Mouse (Mus musculus): ENCODE measurements around the gene Hist1h4d. TPM values are rescaled to one million over a fixed set of nuclear protein-coding genes. Genes with fewer than 3 reads are reported as not detected.
A peak's percentile ranks its signal among the peaks of the same experiment; 100 is the strongest.
"Not testable (repeated sequence)": the region's sequence is repeated elsewhere in the genome, so short reads cannot be mapped to it uniquely, and the experiment has no call there.

The Hist1h4d gene
- polyA plus RNA-seq, 1 experiment from 2014 or later: 38.1 TPM

DNA sequence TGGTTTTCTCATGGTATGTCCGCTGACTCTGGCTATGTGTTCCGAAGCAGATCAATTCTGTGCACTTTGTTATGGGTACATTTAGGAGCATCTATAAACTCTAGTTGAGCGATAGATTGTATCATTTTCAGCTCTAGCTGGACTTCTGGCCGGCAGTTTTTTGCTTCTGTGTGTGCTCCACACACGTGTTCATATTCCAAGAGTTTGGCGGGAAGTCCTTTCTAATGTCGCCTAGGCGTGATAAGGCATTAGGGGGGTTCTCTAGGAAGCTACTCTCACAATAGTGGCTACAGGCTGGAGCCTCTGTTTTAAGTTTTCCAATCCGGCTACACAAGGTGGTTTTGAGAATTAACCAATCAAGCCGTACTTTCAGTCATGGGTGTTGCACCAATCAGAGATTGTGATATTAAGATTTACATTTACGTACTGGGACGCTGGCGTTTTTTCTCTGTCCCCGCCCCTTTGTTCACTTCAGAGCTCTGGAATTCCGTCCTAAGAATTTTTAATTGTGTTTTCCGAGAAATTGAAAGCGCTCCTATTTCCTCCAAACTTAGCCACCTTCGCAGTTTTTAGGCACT is 25.5 kb upstream of the Hist1h4d start:
- peak overlapping the region; percentile 53; the same call in 1 of the 2 replicates for H3K9ac ChIP-seq (replicated peaks; ENCODE audit: low read length)
- under 1% methylated on average over 18 of the region's 18 CpGs for WGBS
- peaks cover 16% of the 10 kb centered on the region for H3K4me1 ChIP-seq (ENCODE audit: control insufficient read depth, insufficient read depth, low read length)
- H3K4me3 ChIP-seq (replicated peaks; ENCODE audit: low read depth, low read length): peak overlapping the region; percentile 49
- H3K27me3 ChIP-seq (ENCODE audit: control insufficient read depth, insufficient read depth, low read length): no peaks in the 10 kb centered on the region
- H3K27ac ChIP-seq (replicated peaks; ENCODE audit: low read depth, low read length): peak overlapping the region; percentile 84
- DNase-seq: peak; percentile 95
- H3K4me2 ChIP-seq (ENCODE audit: low read length): peak overlapping the region; percentile 91
- H3K9me3 ChIP-seq (ENCODE audit: control insufficient read depth, low read length): no peaks in the 10 kb centered on the region
- peak; percentile 86 for ATAC-seq (ENCODE audit: low FRiP score, low TSS enrichment)
- H3K36me3 ChIP-seq (ENCODE audit: control insufficient read depth, insufficient read depth, low read length): no peaks in the 10 kb centered on the region

DNA sequence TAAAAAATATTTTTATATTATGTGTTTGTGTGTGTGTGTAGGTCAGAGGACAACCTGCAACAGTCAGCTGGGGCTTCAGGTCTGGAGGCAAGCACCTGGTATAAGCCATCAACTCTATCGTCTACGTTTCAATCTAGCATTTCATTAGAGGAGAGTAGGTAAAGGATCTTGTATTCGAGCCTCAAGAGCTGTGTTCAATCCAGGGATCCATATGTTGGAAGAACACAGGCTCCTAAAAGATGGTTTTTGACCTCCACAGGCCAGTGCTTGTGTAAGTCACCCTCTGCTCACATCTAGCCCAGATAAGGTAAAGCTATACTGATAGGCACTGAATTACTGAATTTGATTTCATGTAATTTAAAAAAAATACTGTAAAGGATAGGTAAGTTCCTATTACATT is 24.5 kb upstream of the Hist1h4d start:
- no peaks in the 10 kb centered on the region for H3K9me3 ChIP-seq (ENCODE audit: control insufficient read depth, low read length)
- ATAC-seq (ENCODE audit: low FRiP score, low TSS enrichment) (no peak), DNase-seq (no peak)
- no peak overlapping the region for H3K9ac ChIP-seq (replicated peaks; ENCODE audit: low read length)
- H3K4me1 ChIP-seq (ENCODE audit: control insufficient read depth, insufficient read depth, low read length): peaks cover 12% of the 10 kb centered on the region
- no peaks in the 10 kb centered on the region for H3K36me3 ChIP-seq (ENCODE audit: control insufficient read depth, insufficient read depth, low read length)
- H3K27me3 ChIP-seq (ENCODE audit: control insufficient read depth, insufficient read depth, low read length): no peaks in the 10 kb centered on the region
- H3K27ac ChIP-seq (replicated peaks; ENCODE audit: low read depth, low read length): no peak overlapping the region
- WGBS: 65% methylated on average over 3 of the region's 3 CpGs
- H3K4me2 ChIP-seq (ENCODE audit: low read length): peak overlapping the region; percentile 91; the same call in 1 of the 2 replicates
- no peak overlapping the region for H3K4me3 ChIP-seq (replicated peaks; ENCODE audit: low read depth, low read length)

DNA sequence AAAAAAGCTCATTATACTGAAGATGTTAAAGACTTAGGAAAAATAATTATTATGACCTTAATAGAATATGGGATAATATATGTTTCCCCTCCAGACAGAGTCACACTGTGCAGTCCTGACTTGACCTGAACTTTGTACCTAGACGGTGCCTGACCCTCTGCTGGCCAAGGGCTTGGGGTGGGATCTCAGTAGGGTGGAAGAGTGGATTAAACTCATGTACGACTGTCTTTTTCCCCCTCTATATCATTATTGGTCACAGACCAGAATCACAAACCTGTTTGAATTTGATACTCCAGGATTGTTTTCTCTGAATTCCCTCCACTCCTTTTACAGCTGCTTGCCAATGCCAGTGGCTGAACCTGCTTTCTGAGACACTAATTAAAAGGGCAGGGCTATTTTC is 20.7 kb upstream of the Hist1h4d start:
- 9% methylated on average over 2 of the region's 2 CpGs for WGBS

DNA sequence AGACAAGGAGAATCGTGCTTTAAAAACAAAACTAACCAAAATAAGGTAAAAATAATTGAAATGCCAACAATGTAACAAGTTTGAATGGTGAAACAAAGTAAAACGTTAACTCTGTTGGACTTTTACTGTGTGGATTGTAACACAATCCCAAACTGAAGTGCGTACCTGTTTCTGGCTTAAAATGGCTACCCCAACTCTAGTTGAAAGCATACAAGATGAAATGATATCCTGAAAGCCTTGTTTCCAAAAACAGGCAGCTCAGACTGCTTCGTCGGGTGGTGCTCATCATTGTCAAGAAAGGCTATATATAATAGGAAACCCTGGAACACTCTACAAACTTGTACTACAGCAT is 19.9 kb upstream of the Hist1h4d start:
- peak overlapping the region; percentile 97 for H3K27ac ChIP-seq (replicated peaks; ENCODE audit: low read depth, low read length)
- H3K4me1 ChIP-seq (ENCODE audit: control insufficient read depth, insufficient read depth, low read length); ATAC-seq (ENCODE audit: low FRiP score, low TSS enrichment); H3K27me3 ChIP-seq (ENCODE audit: control insufficient read depth, insufficient read depth, low read length); H3K9ac ChIP-seq (replicated peaks; ENCODE audit: low read length); H3K36me3 ChIP-seq (ENCODE audit: control insufficient read depth, insufficient read depth, low read length); H3K9me3 ChIP-seq (ENCODE audit: control insufficient read depth, low read length); DNase-seq: not testable (repeated sequence)
- peak overlapping the region; percentile 42 for H3K4me3 ChIP-seq (replicated peaks; ENCODE audit: low read depth, low read length)
- WGBS: 0% methylated on average over 2 of the region's 5 CpGs
- peak overlapping the region; percentile 75 for H3K4me2 ChIP-seq (ENCODE audit: low read length)

More for the DNA sequence above, 20.7 kb upstream of the Hist1h4d start:
- peak overlapping the region; percentile 28 for H3K4me2 ChIP-seq (ENCODE audit: low read length)
- H3K27me3 ChIP-seq (ENCODE audit: control insufficient read depth, insufficient read depth, low read length); H3K27ac ChIP-seq (replicated peaks; ENCODE audit: low read depth, low read length); H3K9ac ChIP-seq (replicated peaks; ENCODE audit: low read length); H3K4me3 ChIP-seq (replicated peaks; ENCODE audit: low read depth, low read length); H3K9me3 ChIP-seq (ENCODE audit: control insufficient read depth, low read length); ATAC-seq (ENCODE audit: low FRiP score, low TSS enrichment); H3K4me1 ChIP-seq (ENCODE audit: control insufficient read depth, insufficient read depth, low read length); DNase-seq; H3K36me3 ChIP-seq (ENCODE audit: control insufficient read depth, insufficient read depth, low read length): not testable (repeated sequence)

DNA sequence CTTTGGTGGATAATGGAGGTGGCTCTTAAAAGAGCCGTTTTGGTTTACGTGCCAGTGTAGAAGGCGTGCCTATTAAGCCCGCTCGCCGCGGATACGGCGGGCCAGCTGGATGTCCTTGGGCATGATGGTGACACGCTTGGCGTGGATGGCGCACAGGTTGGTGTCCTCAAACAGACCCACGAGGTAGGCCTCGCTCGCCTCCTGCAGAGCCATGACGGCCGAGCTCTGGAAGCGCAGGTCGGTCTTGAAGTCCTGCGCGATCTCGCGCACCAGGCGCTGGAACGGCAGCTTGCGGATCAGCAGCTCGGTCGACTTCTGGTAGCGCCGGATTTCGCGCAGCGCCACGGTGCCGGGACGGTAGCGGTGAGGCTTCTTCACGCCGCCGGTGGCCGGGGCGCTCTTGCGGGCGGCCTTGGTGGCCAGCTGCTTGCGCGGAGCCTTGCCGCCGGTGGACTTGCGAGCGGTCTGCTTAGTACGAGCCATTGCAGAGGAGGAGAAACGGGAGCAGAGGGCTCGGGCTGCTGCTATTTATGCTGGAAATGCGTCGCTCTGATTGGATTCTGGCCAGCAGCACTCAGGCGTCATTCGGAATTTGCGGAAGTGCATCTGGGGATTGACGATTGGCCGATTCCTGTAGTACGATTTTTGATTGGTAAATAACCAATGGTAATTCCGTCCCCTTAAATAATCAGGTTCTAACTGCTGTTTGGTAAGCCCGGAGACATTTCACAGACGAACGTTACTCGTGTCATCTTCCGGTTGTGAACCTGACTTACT is 19.3 kb upstream of the Hist1h4d start, which contains the start of gene Hist1h3e:
Gene Hist1h3e, minus strand, starts transcription at position 487 of the 777 bp plus-strand sequence.
- peak within 1 kb of the TSS; percentile 97 for H3K27ac ChIP-seq (replicated peaks; ENCODE audit: low read depth, low read length)

DNA sequence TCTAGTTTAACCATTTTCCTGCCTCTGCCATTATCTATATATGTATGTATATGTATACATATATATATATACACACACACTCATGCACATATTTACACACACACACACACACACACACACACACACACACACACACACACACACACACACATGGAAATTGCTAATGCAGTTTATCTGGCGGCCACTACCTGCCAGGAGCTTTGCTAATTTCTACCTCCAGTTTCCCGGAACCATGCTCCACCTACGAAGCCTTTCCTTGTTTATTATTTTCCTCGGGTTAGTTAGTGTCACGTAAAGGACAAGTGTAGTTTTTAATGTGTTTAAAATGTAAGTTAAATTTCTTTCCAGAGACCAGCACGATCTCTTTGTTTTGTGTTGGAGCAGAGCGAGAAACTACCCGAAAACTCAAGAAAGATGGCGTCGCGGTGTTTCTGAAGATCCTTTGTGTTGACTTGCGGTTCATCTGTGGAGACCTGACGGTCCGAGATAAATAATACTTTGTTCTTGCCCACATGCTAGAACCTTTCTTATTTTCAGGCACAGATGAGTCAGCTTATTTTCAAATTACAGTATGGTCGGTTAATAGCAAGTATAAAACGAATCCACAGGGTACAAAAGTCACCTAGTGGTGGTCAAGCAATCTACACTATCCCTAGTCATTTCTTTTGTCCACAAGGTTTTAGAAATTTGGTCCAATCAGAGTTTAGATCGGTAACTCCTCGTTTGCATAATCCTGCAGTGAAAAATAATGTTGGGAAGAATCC is 18.5 kb upstream of the Hist1h4d start:
- peaks cover 5% of the 10 kb centered on the region; the same call in 1 of the 2 replicates for H3K4me1 ChIP-seq (ENCODE audit: control insufficient read depth, insufficient read depth, low read length)
- WGBS: 2% methylated on average over 18 of the region's 18 CpGs
- peak overlapping the region; percentile 37 for H3K4me3 ChIP-seq (replicated peaks; ENCODE audit: low read depth, low read length)
- no peaks in the 10 kb centered on the region for H3K27me3 ChIP-seq (ENCODE audit: control insufficient read depth, insufficient read depth, low read length)
- H3K4me2 ChIP-seq (ENCODE audit: low read length): peak overlapping the region; percentile 75
- peak overlapping the region; percentile 59 for H3K9ac ChIP-seq (replicated peaks; ENCODE audit: low read length)
- peak; percentile 86 for DNase-seq
- no peaks in the 10 kb centered on the region for H3K36me3 ChIP-seq (ENCODE audit: control insufficient read depth, insufficient read depth, low read length)
- H3K27ac ChIP-seq (replicated peaks; ENCODE audit: low read depth, low read length): peak overlapping the region; percentile 97
- ATAC-seq (ENCODE audit: low FRiP score, low TSS enrichment): peak; percentile 70
- no peaks in the 10 kb centered on the region for H3K9me3 ChIP-seq (ENCODE audit: control insufficient read depth, low read length)

More for the DNA sequence above, 19.3 kb upstream of the Hist1h4d start, which contains the start of gene Hist1h3e:
- not testable (repeated sequence) for H3K4me1 ChIP-seq (ENCODE audit: control insufficient read depth, insufficient read depth, low read length); H3K36me3 ChIP-seq (ENCODE audit: control insufficient read depth, insufficient read depth, low read length); H3K9me3 ChIP-seq (ENCODE audit: control insufficient read depth, low read length); H3K27me3 ChIP-seq (ENCODE audit: control insufficient read depth, insufficient read depth, low read length)
- peak; percentile 94 for ATAC-seq (ENCODE audit: low FRiP score, low TSS enrichment)
- peak within 1 kb of the TSS; percentile 42 for H3K4me3 ChIP-seq (replicated peaks; ENCODE audit: low read depth, low read length)
- peak; percentile 98 for DNase-seq
- under 1% methylated on average over 55 of the region's 67 CpGs for WGBS
- peak within 1 kb of the TSS; percentile 75 for H3K4me2 ChIP-seq (ENCODE audit: low read length)
- H3K9ac ChIP-seq (replicated peaks; ENCODE audit: low read length): peak within 1 kb of the TSS; percentile 59

DNA sequence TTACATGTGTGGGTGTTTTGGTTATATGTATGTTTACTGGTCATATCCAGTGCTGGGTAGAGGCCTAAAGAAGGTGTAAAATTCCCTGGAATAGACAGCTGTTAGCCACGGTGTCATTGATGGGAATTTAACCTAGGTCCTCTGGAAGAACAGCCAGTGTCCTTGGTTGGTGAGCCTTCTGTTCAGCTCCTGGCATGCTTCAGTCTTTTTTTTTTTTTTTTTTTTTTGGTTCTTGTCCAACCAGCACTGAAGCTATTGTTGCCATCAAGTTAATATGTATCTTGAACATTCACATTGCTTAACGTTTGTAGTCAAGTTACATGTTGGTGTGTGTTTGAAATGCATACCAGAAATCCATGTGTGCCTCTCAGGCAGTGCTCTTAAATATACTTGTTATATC is 16.9 kb upstream of the Hist1h4d start:
- Histone ChIP-seq H3K4me2 (ENCODE audit: low read length) (no peak overlapping the region), H3K4me3 (replicated peaks; ENCODE audit: low read depth, low read length) (no peak overlapping the region), H3K36me3 (ENCODE audit: control insufficient read depth, insufficient read depth, low read length) (no peaks in the 10 kb centered on the region), H3K9ac (replicated peaks; ENCODE audit: low read length) (no peak overlapping the region), H3K27me3 (ENCODE audit: control insufficient read depth, insufficient read depth, low read length) (no peaks in the 10 kb centered on the region), H3K9me3 (ENCODE audit: control insufficient read depth, low read length) (no peaks in the 10 kb centered on the region), H3K27ac (replicated peaks; ENCODE audit: low read depth, low read length) (no peak overlapping the region), H3K4me1 (ENCODE audit: control insufficient read depth, insufficient read depth, low read length) (peaks cover 5% of the 10 kb centered on the region; the same call in 1 of the 2 replicates)
- DNase-seq (no peak), ATAC-seq (ENCODE audit: low FRiP score, low TSS enrichment) (no peak)
- WGBS: 86% methylated on average over 2 of the region's 2 CpGs

DNA sequence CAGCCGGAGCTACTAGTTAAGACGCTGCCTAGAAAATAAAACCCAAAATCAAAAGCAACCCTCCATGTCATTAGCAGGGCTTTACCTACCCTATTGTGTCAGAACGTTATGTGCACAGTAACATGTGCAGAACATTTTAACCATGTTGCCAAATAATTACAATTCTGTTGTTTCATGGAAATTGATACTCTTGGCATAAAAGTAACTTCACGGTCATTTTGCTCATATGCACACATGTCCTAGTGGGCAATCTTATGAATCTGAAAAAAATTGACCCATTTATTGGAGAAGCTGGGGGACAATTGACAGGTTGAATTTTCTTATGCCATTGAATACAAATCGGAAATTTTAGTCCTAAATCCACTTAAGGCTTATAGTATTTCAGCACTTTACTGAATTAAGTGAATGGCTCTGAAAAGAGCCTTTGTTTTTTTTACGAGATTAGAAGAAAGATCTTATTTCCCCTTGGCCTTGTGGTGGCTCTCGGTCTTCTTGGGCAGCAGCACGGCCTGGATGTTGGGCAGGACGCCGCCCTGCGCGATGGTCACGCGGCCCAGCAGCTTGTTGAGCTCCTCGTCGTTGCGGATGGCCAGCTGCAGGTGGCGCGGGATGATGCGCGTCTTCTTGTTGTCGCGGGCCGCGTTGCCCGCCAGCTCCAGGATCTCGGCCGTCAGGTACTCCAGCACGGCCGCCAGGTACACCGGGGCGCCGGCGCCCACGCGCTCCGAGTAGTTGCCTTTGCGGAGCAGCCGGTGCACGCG is 11.0 kb upstream of the Hist1h4d start:
- peak overlapping the region; percentile 89 for H3K27ac ChIP-seq (replicated peaks; ENCODE audit: low read depth, low read length)
- WGBS: under 1% methylated on average over 20 of the region's 41 CpGs
- H3K27me3 ChIP-seq (ENCODE audit: control insufficient read depth, insufficient read depth, low read length); H3K9me3 ChIP-seq (ENCODE audit: control insufficient read depth, low read length); H3K36me3 ChIP-seq (ENCODE audit: control insufficient read depth, insufficient read depth, low read length): not testable (repeated sequence)
- DNase-seq (peak; percentile 40), ATAC-seq (ENCODE audit: low FRiP score, low TSS enrichment) (peak; percentile 12)
- H3K4me2 ChIP-seq (ENCODE audit: low read length): peak overlapping the region; percentile 59
- peak overlapping the region; percentile 41; the same call in 1 of the 2 replicates for H3K9ac ChIP-seq (replicated peaks; ENCODE audit: low read length)
- H3K4me3 ChIP-seq (replicated peaks; ENCODE audit: low read depth, low read length): peak overlapping the region; percentile 33
- H3K4me1 ChIP-seq (ENCODE audit: control insufficient read depth, insufficient read depth, low read length): peaks cover 22% of the 10 kb centered on the region

Data from midbrain, embryonic 14.5 days (tissue).